ENCODE assay signal across 17 mouse cellular contexts in the genomic region with DNA sequence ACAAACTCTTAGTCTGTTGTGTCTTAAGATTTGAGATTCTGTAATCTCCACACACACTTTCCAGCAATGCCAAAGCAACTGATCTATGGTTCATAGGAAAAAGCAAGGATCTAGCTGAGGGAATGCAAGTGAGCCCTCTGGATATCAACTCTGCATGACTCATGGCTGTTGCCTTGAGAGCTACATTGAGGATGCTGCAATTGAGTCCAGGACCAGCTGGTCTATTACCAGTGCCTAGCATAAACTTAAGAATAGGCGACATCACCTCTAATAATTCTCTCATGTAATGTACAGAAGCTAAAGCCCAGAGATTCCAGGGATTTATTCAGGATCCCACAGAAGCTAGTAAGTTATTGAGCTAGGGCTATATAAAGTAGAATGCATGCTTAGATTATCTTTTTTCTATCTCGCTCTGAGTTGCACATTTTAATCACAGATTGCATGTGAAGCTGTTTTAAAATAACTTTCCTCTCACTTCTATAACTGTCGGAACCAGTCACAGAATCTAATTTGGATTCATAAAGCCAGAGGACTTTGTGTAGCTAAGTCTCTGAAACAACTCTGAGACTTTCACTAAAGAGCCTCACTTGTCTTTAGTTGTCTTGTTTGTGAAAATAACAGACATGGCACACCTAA.
A peak's percentile ranks its signal among the peaks of the same experiment; 100 is the strongest.
DNase-seq lines count a peak whose midpoint lies in the region.
"Had no signal": no experiment of that assay in that cellular context is flagged by ENCODE, and none has a peak within 500 bp of the region (broad histone marks: within the 10 kb centered on the region; RNA-seq: fewer than 3 reads in every experiment).

No protein-coding gene starts in this region.

- DNase-seq in adrenal gland, adult 2 months: peak; percentile 2
- no peak for DNase-seq in adrenal gland, adult 8-10 months
- DNase-seq in layer of hippocampus, adult 9-11 months: peak; percentile 21
- no peak for DNase-seq in layer of hippocampus, postnatal 36 days
- peak; percentile 26 to 40 for DNase-seq in right cerebral cortex, adult 2 months (ENCODE audit: low spot score in 2 of 2)
- DNase-seq in right cerebral cortex, postnatal 36 days (ENCODE audit: low spot score in 2 of 2): no peak
- no peak for DNase-seq in thymus, adult 18-20 months
- DNase-seq: adrenal gland, postnatal 25 days; cerebellum, postnatal 25 days; embryo, embryonic 11 days; gastrocnemius, postnatal 25 days; heart, adult 11 months; heart, postnatal 36 days; kidney, adult 2 months; kidney, postnatal 36 days; retina, postnatal 1 day; thymus, postnatal 14 days had no signal

Comparison
In these comparisons a context has a peak if more than half of its experiments do, and no peak if none do; other contexts are left out.
1. DNase-seq: peak in adrenal gland, adult 2 months (single experiment), layer of hippocampus, adult 9-11 months (single experiment) and right cerebral cortex, adult 2 months (2 of 2); none in adrenal gland, adult 8-10 months (single experiment), layer of hippocampus, postnatal 36 days (0 of 2), right cerebral cortex, postnatal 36 days (0 of 2) and thymus, adult 18-20 months (0 of 2).